Mouse (Mus musculus) cerebellum, adult 9-10 months (tissue): Measurements from ENCODE around the gene Sgf29.

Experiments
- DNase-seq: peaks from one replicate; pipeline ENCODE4 v3.0.0; 2022

Sgf29 gene

DNA sequence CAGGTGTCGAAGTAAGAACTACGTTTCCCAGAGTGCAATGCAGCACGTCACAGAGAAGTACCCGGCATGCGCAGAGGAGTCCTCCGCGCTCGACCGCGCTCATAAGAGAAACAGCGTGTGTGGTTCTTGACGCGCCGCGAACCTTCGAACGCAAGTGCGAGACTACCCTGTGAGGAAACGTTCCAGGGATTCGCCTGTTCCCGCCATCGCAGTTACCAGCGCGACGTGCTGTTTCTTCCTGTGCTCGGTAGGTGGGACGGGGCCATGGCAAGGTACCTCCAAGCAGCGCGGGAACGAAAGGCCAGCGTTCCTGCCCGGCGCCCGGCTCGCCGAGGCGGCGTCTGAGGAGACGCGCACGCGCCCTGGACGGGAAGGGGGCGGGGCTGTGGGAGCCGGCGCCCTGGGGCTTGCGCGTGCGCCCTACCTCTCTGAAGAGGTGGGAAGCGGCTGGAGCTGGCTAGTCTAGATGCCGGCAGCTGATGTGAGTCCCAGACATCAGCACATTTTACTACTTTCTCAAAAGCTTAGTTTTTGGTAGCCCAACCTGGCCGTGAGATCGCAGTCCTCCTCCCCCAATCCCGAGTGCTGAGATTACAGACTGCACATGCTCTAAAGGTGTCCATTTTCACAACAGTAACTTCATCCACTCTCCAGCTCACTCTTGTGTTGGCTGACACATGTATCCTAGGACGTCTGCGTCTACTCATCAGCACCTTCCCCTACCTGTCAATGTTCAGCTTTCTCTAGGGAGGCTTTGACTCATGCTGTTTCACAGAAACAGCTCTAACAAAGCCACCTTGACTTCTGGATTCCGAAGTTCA lies at the start of gene Sgf29:
TSS of gene Sgf29 (plus strand) at position 79 of the 821 bp plus-strand sequence.
- DNase-seq = peak; percentile 93

DNA sequence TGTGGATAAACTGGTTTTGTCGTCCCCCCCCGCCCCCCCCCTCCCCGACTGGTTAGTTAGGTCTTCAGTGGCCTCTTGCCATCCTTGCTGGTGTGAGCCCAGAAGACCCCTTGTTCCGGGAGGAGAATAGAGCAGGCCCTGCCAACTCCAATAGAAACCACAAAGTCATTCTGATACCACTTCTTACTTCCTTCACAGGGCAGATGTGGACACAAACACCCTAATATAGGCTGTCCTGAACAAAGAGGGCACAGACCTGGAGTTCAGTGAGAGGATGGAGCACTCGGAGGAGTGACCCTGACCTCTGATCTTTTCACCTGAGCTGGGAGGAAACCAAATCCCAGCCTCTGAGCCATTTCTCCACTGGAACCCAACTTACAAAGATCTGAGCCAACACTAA lies 47.2 kb upstream of the Sgf29 start:
- no peak for DNase-seq

DNA sequence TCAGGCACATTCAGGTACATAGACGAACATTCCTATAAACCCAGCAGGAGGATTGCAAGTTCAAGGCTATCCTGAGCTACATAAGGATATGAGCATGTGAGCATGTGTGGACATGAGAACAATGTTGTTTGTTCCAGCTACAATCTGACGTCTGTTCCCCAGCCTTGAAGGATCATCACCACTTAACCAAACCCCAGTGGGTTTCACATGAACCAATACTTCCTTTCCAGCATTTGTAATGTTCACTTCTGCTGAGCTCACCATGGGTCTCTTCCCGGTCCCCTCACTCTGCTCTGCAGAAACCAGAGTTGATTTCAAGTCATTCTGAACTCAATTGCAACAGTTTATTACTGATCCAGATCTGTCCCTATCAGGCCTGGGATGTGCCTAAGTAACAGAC lies 46.5 kb upstream of the Sgf29 start:
- no peak for DNase-seq

DNA sequence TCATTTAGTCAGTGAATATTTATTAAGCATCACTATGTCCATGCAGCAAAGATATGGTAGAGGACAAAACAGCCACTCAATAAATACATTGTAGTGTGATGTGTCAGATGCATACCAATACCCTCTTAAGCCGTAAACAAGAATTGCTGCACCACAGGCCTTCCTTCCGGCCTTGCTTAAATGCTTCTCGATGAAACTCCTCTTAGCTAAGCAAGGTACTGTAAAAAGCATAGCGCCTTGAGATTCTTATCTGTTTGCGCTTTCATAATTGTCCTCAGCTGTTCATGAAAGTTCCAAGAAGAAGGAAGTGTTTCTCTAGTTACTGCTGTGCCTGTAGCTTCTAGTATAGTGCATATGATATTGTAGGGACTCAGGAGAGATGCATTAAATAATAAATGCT lies 42.5 kb upstream of the Sgf29 start:
- no peak for DNase-seq

GRCm38 (mm10) chr7:126607064-126607463 lies 42.0 kb upstream of the Sgf29 start:
- DNase-seq = no peak

DNA sequence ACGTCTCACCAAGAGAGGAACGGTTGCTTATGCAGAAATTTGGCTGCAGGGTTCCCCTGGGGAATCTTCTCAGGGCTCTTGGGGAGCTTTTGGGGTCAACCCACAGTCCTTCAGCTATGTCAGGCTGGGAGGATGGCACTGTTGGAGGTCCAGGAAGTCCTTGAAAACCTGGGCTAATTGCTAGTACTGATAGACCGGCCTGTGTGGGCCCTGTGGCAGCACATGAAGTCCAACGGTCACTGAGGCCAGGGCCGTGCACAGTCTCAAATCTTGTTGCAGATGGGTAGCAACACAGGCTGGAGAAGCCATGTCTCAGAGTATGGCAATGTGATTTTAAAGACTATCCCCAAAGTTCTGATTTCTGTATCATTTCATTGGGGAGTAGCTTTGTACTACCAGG lies 41.3 kb upstream of the Sgf29 start:
- DNase-seq = no peak

DNA sequence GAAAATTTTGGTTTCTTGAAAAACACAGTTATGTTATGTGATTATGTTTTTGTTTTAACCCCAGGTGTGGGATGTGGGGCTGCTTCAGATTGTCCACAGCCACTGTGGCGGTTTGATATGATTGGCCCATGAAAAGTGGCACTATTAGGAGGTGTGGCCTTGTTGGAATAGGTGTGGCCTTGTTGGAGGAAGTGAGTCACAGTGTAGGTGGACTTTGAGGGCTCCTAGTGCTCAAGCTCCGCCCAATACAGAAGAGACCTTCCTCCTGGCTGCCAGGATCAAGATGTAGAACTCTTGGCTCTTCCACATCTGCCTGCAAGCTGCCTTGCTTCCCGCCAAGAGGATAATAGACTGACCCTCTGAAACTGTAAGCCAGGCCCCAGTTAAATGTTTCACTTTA lies 36.4 kb upstream of the Sgf29 start:
- no peak for DNase-seq

DNA sequence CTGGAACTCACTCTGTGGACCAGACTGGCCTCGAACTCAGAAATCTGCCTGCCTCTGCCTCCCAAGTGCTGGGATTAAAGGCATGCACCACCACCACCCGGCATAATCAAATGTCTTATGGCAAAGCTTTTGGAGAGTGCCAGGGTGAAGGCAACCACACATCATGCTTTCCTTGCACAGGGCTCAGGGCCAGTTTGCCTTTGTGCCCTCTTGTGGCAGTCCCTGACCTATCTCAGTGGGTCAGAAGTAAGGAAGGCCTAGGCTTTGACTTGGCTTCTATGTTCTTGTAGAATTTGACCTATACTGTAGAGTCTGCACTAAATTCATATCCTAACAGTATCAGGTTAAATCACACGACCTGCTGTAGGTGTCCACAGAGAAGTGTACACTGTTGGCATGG lies 32.4 kb upstream of the Sgf29 start:
- DNase-seq = no peak

DNA sequence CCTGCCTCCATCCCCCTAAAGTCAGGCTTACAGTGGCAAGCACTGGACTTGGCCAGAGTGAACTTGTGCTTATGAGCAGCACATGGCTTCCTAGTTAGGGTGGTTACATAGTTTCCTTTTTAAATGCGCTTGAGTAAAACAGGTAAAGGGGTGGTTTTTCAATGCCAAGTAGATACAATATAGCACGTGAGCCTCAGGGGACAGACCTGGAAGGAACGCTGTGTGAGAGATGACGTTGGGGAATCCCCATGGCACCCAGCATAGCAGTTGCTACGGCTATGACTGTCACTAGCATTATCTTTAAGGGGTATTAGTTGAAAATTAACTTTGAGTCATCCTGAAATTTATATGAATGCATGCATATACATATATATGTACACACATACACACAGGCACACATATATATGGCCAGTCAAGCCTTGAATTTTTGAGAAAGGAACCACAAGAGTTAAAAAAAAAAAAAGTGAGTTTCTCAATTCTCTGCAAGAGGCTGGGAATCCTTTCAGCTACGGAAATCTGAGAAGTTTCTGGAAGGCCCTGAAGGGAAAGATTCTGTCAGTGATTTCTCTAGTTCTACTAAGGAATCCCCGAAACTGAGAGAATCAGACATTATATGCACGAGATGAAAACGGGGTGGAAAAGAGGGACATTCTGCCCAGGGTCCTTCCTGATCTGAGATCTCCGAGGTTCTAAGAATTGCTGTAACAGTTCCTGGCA lies 29.4 kb upstream of the Sgf29 start:
- DNase-seq = no peak

DNA sequence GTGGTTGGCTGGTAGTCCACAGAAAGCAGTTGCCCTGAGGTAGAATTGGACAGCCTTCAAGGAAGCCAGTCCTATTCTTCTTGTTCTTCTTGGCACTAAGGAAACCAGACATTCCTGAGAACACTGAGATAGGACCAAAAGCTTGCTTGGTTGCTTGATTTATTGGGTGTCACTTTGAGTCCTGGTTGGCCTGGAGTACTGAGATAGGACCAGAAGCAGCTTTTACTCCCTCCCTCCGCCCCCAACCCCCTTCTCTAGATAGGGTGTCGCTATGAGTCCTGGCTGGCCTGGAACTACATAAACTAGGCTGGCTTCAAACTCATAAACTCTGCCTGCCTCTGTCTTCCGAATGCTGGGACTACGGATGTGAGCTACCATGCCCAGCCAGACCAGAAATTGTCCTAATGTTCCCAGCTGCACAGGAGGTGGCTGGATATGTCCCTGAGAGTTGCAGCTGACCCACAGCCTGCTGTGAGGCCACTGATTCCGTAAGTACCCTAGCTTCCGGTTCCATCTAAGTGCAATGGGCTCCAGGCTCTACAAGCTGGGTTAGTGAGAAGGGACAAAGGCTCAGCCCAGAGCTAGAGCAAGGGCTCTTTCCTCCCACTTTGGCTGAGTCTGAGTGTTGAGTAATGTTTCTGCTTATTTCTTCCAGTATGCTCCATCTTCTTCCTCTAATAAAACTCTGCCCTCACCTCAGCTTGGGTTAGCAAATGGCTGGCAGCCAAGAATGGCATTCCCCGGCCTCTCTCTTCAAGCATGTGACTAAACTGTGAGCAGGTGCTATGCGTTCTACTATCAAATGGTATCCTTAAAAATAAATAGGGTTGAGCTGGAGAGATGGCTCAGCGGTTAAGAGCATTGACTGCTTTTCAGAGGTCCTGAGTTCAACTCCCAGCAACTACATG lies 27.4 kb upstream of the Sgf29 start:
- DNase-seq = no peak

- DNase-seq = no peak
Observed at GRCm38 (mm10) chr7:126623381-126623780, 25.7 kb upstream of the Sgf29 start.

GRCm38 (mm10) chr7:126624774-126625173 lies 24.3 kb upstream of the Sgf29 start:
- no peak for DNase-seq

GRCm38 (mm10) chr7:126625369-126625768 lies 23.7 kb upstream of the Sgf29 start:
- no peak for DNase-seq

DNA sequence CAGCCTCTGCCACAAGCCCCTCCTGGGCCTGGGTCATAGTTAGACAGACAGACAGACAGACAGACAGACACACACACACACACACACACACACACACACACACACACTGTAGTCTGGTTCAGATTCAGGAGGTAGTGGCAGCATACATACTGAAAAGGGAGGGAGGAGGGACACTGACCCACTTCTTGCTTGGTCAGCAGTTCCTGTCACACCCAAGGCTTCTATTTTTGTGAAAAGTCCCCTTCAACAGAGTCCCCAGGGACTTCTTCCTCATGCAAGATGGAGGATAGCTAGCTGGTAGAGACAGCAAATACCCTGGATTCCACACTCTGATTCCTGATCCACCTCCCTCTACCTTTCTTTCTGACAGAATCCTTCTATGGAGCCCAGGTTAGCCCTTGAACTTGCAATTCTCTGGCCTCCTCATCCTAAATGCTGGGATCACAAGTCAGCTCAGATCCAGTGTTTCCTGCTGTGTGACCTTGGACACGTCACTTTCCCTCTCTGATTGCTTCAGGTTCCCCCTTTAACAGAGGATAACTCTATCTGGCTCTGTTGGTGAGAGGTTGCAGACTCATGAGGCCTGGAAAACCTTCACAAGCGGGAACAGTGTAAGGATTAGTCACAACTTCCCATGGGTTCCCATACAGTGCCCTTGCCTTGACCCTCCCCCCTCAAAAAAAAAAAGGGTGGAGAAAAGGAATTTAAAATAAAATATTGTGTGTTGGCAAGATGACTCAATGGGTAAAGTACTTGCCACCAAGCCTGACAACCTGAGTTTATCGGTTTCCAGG lies 23.1 kb upstream of the Sgf29 start:
- no peak for DNase-seq

GRCm38 (mm10) chr7:126628111-126628510 lies 21.0 kb upstream of the Sgf29 start:
- no peak for DNase-seq

DNA sequence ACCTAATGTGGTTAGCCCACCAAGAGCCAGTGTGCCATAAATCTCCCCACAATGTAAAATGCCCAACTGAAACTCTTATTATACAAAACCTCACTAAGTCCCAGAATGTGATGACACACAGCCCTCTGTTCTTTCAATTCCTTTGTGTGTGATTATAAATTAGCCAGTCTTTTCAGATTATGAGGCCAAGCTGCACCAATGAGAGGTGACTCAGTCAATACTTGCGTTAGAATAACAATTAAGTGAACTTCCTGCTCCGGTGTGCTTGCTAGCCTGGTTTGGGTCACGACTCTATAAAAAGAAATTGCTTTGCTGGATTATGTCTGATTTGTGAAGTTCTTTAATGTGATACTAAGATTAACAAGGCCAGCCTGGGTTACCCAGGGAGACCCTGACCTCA lies 19.2 kb upstream of the Sgf29 start:
- no peak for DNase-seq

- no peak for DNase-seq
Observed at GRCm38 (mm10) chr7:126630824-126631518, 18.1 kb upstream of the Sgf29 start, which contains the start of gene Nupr1. Gene Nupr1, minus strand, starts transcription at chr7:126630861.

DNA sequence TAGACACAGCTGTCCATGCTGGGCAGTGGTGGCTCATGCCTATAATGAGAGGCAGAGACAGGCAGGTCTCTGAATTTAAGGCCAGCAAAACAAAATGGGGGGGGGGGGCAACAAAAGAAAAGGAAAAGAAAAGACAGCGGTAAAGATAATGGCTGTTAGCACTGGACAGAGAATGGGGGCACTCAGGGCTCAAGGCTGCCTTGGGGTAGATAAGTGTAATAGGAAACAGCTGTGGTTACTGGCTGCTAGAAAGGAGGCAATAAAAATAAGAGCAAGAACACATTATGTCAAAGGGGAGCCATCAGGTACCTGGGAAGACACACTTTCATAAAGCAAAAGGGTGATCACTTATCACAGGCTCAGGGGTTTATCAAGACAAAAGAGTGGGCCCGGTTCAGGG lies 16.6 kb upstream of the Sgf29 start:
- no peak for DNase-seq

DNA sequence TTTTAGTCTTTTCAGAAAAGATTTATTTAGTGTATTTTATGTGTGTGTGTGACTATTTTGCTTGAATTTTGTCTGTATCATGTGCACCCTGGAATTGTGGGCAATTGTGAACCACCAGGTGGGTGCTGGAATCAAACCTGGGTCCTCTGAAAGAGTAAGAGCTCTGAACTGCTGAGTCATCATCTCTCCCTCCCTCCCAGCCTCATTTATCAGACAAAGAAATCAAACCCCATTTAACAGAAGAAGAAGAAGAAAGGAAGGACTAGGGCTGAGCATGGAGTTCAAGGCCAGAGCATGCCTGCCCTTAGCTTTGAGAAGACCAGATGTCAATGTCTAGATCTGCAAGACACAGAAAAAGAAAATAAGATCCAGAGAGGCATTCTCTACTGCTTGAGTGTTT lies 13.7 kb upstream of the Sgf29 start:
- DNase-seq = no peak

DNA sequence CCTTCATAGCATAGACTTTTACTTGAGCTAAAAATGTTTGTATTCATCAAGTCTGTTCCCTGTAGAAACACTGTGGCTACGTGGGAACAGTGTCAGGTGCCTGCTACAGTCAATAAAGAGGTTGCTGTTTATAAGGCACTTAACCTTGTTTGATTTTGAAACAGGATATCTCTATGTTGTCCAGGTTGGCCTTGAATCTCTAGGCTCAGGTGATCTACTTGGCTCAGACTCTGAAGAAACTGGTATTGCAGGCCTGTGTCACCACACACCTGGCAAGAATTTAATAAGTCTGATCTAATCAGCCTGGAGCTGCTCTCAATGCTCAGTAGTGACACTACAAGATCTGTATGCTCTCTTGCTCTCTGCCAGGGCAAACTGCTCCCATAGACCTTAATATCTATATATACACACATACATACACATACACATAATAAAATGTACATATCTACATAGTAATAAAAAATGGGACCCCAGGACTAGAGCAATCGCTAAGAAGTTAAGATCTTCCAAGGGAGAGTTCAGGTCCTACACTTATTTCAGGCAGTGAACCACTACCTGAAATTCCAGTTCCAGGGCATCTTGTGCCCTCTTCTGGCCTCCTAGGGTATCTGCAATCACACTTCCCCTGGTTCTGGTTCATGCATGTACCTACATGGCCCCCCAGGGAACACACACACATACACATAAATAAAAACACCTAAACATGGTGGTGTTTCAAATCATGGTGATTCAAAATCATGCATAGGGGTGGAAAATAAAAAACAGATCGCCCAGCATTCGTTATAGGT lies 12.2 kb upstream of the Sgf29 start:
- DNase-seq = no peak
